Mouse (Mus musculus) intestine, embryonic 16.5 days (tissue): Measurements from ENCODE around the gene a. TPM values are rescaled to one million over a fixed set of nuclear protein-coding genes. Genes with fewer than 3 reads are reported as not detected.
A peak's percentile ranks its signal among the peaks of the same experiment; 100 is the strongest.

Experiments
- ATAC-seq: fragments of 200-750 bp; cut with Nextera tagmentation; 2 replicates; pipeline ENCODE4 v1.8.0; 2017; ENCODE audit warnings: moderate TSS enrichment, moderate library complexity
- H3K27ac ChIP-seq: fragments of 300-500 bp; sonication (generic); 2 replicates; pipeline ENCODE4 v1.5.1; 2014; ENCODE audit warnings: mild to moderate bottlenecking, low read length
- H3K27me3 ChIP-seq: fragments of 300-500 bp; sonication (generic); replicated peaks from 2 replicates; pipeline ENCODE4 v1.6.1; 2014; ENCODE audit warnings: low read length, control low read depth, mixed read lengths; ENCODE audit not compliant: control insufficient read depth, insufficient read depth
- H3K36me3 ChIP-seq: fragments of 300-500 bp; sonication (generic); 2 replicates; pipeline ENCODE4 v1.6.1; 2014; ENCODE audit warnings: low read length, control low read depth; ENCODE audit not compliant: control insufficient read depth, insufficient read depth
- H3K4me1 ChIP-seq: fragments of 300-500 bp; sonication (generic); 2 replicates; pipeline ENCODE4 v1.6.1; 2014; ENCODE audit warnings: low read length, control low read depth, mixed read lengths; ENCODE audit not compliant: control insufficient read depth, insufficient read depth
- H3K4me2 ChIP-seq: fragments of 300-500 bp; sonication (generic); 2 replicates; pipeline ENCODE4 v1.6.1; 2014; ENCODE audit warnings: low read depth, low read length, control low read depth
- H3K4me3 ChIP-seq: fragments of 300-500 bp; sonication (generic); 2 replicates; pipeline ENCODE4 v1.5.1; 2014; ENCODE audit warnings: mild to moderate bottlenecking, low read length
- H3K9ac ChIP-seq: fragments of 300-500 bp; sonication (generic); 2 replicates; pipeline ENCODE4 v1.6.1; 2014; ENCODE audit warnings: low read depth, low read length
- H3K9me3 ChIP-seq: fragments of 300-500 bp; sonication (generic); 2 replicates; pipeline ENCODE4 v1.6.1; 2016; ENCODE audit warnings: low read length, control low read depth; ENCODE audit not compliant: control insufficient read depth
- WGBS: fragments of 180-500 bp; shearing (Covaris S2); extraction: QIAGEN DNeasy Blood & Tissue Kit; methylation state at CpG from one replicate; pipeline ENCODE4 v1.1.7; 2014; 5-methylcytosine and 5-hydroxymethylcytosine counted together
- polyA plus RNA-seq: library from polyadenylated mRNA; unstranded; fragments of >200 nt; fragmentation: Nextera tagmentation; extraction: Ambion mirVana; gene quantifications from 2 replicates; pipeline ENCODE4 v1.2.1, GENCODE M21; 2015

a gene
- polyA plus RNA-seq, 1 experiment from 2014 or later: not detected

DNA sequence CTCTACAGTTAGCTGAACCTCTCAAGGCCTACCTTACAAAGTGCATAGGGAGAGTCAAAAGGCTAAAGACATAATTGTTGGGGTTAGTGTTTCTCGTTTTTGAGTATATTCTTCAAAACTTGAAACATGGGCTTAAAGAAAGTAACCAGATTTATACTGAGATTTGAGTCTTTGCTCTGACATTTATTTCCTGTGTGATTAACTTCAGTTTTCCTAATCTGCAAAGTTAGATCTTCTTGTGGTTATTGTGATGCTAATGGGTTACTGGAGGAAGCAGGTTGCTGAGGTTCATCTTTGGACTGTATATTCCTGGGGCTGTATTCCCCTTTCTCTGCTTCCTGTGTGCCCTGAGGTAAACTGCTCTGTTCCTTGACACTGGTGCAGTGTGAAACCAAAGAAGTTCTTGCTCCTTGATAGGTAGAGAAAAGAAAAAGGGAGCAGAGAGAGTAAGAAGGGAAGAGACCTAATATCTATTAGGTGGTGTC lies 34.9 kb downstream of the a start:
- no peak for ATAC-seq
- H3K27me3 ChIP-seq: no peaks in the 10 kb centered on the region
- no peaks in the 10 kb centered on the region for H3K36me3 ChIP-seq
- no peak overlapping the region for H3K4me3 ChIP-seq
- H3K9me3 ChIP-seq: no peaks in the 10 kb centered on the region
- 91% methylated on average over 1 of the region's 1 CpGs for WGBS
- no peak overlapping the region for H3K27ac ChIP-seq
- no peak overlapping the region for H3K9ac ChIP-seq
- no peaks in the 10 kb centered on the region for H3K4me1 ChIP-seq
- H3K4me2 ChIP-seq: no peak overlapping the region

DNA sequence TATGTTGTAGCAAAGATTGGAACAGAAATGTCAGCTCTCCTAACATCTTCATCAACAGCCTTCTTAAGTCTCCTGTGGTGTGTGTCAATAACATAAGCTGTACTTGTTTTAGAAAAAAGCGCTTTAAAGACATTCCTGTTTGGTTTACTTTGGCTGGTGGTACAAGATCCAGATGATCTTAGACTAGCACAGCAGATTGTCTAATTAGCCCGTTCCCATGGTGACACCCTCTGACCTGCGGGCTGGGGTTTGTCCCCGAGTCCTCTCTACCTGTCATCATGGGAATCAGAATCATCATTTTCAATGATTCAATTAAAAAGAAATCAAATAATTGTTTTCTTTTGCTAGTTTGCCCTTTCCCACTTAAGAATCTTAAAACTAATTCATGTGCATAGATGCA lies 36.3 kb downstream of the a start:
- Histone ChIP-seq H3K4me3 (no peak overlapping the region), H3K4me1 (peaks cover 6% of the 10 kb centered on the region; the same call in 1 of the 2 replicates), H3K36me3 (0 out of 2 replicates have a peak, but pooled peaks cover 2% of the 10 kb centered on the region), H3K9ac (no peak overlapping the region), H3K4me2 (no peak overlapping the region), H3K27ac (no peak overlapping the region), H3K9me3 (no peaks in the 10 kb centered on the region), H3K27me3 (no peaks in the 10 kb centered on the region)
- no peak for ATAC-seq
- 68% methylated on average over 4 of the region's 4 CpGs for WGBS

DNA sequence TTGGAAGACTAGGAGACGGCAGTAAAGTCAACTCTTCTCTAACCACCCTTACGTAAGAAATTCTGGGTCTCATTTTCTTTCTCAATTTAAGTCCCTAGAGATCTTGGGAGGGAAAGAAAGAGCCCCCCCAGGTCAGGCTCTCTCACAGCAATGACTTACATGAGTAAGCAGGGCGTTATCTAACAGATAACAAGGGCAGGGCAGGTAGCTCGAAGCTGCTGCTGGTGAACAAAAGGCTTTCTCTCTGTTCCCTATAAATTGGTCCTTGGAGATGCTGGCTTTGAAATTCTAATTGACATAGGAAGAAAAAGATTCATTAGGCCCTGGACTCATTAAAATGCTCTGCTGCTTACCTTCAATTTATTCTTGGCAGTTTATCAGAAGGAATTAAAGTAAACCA lies 41.3 kb downstream of the a start:
- no peak overlapping the region for H3K4me3 ChIP-seq
- H3K27me3 ChIP-seq: no peaks in the 10 kb centered on the region
- peaks cover 6% of the 10 kb centered on the region; the same call in 1 of the 2 replicates for H3K36me3 ChIP-seq
- H3K9ac ChIP-seq: no peak overlapping the region
- H3K4me2 ChIP-seq: no peak overlapping the region
- WGBS: 56% methylated on average over 4 of the region's 4 CpGs
- H3K9me3 ChIP-seq: no peaks in the 10 kb centered on the region
- ATAC-seq: peak; percentile 80
- peaks cover 10% of the 10 kb centered on the region; the same call in 1 of the 2 replicates for H3K4me1 ChIP-seq
- H3K27ac ChIP-seq: no peak overlapping the region

GRCm38 (mm10) chr2:154834149-154834865 lies 43.1 kb downstream of the a start:
- ATAC-seq: no peak
- H3K4me2 ChIP-seq: no peak overlapping the region
- peaks cover 10% of the 10 kb centered on the region; the same call in 1 of the 2 replicates for H3K4me1 ChIP-seq
- H3K27me3 ChIP-seq: no peaks in the 10 kb centered on the region
- H3K36me3 ChIP-seq: peaks cover 6% of the 10 kb centered on the region; the same call in 1 of the 2 replicates
- no peak overlapping the region for H3K4me3 ChIP-seq
- H3K9me3 ChIP-seq: no peaks in the 10 kb centered on the region
- 94% methylated on average over 6 of the region's 6 CpGs for WGBS
- no peak overlapping the region for H3K9ac ChIP-seq
- H3K27ac ChIP-seq: no peak overlapping the region

DNA sequence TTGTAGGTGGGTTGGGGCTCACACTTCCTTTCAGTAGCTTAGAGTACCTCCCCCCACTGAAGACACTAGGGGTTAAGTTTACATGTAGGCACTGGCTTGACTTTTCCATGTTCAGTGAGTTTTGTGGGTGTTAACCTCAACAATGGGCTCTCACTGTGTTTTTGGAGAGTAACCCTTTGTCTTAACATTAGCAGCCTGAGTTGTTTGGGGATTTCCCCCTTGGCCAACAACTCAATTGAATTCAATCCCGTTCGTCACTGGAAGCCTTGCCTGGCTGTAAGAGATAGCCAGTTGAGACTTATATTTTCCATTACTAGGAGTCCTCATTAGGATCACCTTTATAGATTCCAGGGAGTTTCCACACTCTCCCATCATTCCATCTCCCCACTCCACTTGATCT lies 45.3 kb downstream of the a start:
- 92% methylated on average over 2 of the region's 2 CpGs for WGBS
- H3K9ac ChIP-seq: no peak overlapping the region
- H3K4me2 ChIP-seq: no peak overlapping the region
- peaks cover 5% of the 10 kb centered on the region; the same call in 1 of the 2 replicates for H3K36me3 ChIP-seq
- H3K27ac ChIP-seq: no peak overlapping the region
- H3K4me3 ChIP-seq: no peak overlapping the region
- ATAC-seq: no peak
- H3K4me1 ChIP-seq: peaks cover 8% of the 10 kb centered on the region; the same call in 1 of the 2 replicates
- no peaks in the 10 kb centered on the region for H3K9me3 ChIP-seq
- no peaks in the 10 kb centered on the region for H3K27me3 ChIP-seq

GRCm38 (mm10) chr2:154848086-154848485 lies 56.9 kb downstream of the a start:
- no peaks in the 10 kb centered on the region for H3K9me3 ChIP-seq
- no peak for ATAC-seq
- H3K4me1 ChIP-seq: no peaks in the 10 kb centered on the region
- H3K4me3 ChIP-seq: no peak overlapping the region
- H3K27me3 ChIP-seq: no peaks in the 10 kb centered on the region
- H3K4me2 ChIP-seq: no peak overlapping the region
- H3K9ac ChIP-seq: no peak overlapping the region
- H3K36me3 ChIP-seq: no peaks in the 10 kb centered on the region
- H3K27ac ChIP-seq: no peak overlapping the region

DNA sequence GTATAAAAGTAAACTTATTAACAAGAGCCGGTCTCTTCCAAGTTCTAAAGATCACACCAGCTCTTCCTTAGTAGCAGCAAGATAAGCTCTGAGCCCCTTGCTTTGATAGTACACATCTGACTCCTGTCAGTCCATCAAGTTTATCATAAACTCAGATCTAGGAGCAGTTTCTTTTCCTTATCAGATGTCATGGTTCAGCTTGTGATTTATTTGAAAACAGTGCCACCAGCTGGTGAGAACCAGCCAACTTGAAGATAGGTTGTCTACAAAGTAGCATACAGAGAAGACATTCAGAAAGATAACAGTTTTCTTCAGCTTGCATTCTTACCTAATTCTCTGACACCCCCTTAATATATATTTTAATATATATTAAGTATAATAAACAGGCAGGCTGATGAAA lies 64.2 kb downstream of the a start:
- Histone ChIP-seq H3K4me1 (no peaks in the 10 kb centered on the region), H3K27me3 (no peaks in the 10 kb centered on the region), H3K9ac (no peak overlapping the region), H3K36me3 (peaks cover 8% of the 10 kb centered on the region; the same call in 1 of the 2 replicates), H3K9me3 (no peaks in the 10 kb centered on the region), H3K4me2 (no peak overlapping the region), H3K4me3 (no peak overlapping the region), H3K27ac (no peak overlapping the region)
- no peak for ATAC-seq
- 64% methylated on average over 1 of the region's 1 CpGs for WGBS

GRCm38 (mm10) chr2:154863672-154864071 lies 72.5 kb downstream of the a start:
- ATAC-seq: no peak
- Histone ChIP-seq H3K4me3 (no peak overlapping the region), H3K4me1 (no peaks in the 10 kb centered on the region), H3K9me3 (no peaks in the 10 kb centered on the region), H3K9ac (no peak overlapping the region), H3K27ac (no peak overlapping the region), H3K4me2 (no peak overlapping the region), H3K36me3 (peaks cover 18% of the 10 kb centered on the region; the same call in 1 of the 2 replicates), H3K27me3 (no peaks in the 10 kb centered on the region)
- 95% methylated on average over 13 of the region's 13 CpGs for WGBS

- Histone ChIP-seq H3K4me2 (no peak overlapping the region), H3K9ac (no peak overlapping the region), H3K4me3 (no peak overlapping the region), H3K27ac (no peak overlapping the region), H3K27me3 (no peaks in the 10 kb centered on the region), H3K4me1 (no peaks in the 10 kb centered on the region), H3K36me3 (peaks cover 24% of the 10 kb centered on the region), H3K9me3 (no peaks in the 10 kb centered on the region)
- WGBS: 75% methylated on average over 3 of the region's 3 CpGs
- no peak for ATAC-seq
Measured at GRCm38 (mm10) chr2:154865696-154866095, 74.5 kb downstream of the a start.
